Mouse (Mus musculus) frontal cortex, postnatal 25 days (tissue): ENCODE measurements around the gene 3110018I06Rik.

Experiments
- DNase-seq, 2 experiments: peaks; one replicate each; pipeline ENCODE4 v3.0.0; 2022; ENCODE audit warnings: low spot score in 2 of 2

The 3110018I06Rik gene

DNA sequence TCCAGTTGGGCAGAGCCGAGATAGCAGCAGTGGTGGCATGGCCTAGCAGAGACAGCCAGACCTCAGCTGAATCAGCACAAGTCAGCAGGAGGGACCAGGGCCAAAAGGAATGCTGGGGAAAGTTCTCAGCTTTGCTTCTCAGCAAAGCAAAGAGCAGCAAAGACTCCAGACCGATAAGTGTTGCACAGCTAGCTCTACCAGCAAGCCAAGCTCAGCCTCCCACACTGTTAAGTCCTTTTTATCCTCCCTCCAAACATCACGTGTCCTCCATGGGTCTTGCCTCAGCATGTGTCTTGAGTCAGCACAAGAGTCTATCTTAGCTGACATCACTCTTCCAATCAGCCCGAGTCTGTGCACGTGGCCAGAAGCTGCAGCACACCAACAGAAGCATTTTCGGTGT, at the start of gene 3110018I06Rik:
Gene 3110018I06Rik (plus strand): TSS at position 262 of the 400 bp plus-strand sequence.
- DNase-seq: no peak

DNA sequence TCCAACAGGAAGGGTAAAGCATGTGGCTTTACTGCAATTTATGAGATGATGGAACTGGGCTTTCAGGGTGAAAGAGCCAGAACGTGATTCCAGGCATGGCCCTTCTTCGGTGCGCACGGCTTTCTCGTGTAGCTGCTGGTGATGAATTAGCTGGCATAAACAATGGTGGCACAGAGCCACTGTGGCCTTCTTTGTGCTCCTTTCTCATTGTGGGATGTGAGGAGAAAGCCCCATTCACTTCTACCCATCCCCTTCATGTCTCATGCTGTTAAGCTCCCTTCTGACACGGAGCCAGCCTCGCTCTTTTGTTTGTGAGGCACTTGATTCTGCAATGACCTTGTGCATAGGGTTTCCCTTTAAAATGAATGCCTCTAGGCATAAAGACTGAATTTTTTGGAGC, 43.8 kb upstream of the 3110018I06Rik start:
- no peak for DNase-seq

DNA sequence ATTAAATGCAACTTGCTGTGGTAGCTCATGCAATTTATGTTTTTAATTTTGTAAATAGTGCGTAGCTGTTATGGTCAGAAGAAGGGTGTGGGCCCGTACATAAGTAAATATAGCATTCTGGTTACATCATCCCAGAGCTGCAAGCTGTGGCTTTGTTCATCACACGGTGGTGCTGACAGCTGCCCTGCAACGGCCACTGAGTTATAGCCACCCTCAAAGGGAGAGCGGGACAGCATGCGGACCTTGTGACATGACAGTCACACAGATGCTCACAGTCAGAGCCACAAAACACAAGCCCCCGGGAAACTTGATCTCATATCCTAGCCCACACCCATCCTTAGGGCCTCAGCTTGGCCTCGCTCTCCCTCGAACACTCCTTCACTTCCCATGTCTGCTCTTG, 30.6 kb upstream of the 3110018I06Rik start:
- no peak for DNase-seq

DNA sequence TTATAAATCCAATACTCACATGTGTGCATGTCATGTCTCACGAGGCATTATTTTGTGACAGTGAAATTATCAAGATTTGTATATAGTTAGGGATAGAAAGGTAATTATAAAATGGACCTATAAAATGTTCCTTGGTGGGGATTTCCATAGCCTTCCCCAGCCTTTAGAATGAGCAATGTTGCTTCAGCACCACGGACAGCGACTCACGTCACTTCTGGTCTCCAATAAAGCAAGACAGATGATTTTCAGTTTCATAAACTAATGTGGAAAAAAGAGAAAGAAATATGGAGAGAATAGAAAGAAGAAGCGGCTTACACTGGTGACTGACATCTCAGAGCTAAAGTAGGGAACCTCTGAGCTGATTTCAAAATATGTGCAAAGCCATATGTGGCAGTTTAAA, 23.7 kb upstream of the 3110018I06Rik start:
- no peak for DNase-seq

DNA sequence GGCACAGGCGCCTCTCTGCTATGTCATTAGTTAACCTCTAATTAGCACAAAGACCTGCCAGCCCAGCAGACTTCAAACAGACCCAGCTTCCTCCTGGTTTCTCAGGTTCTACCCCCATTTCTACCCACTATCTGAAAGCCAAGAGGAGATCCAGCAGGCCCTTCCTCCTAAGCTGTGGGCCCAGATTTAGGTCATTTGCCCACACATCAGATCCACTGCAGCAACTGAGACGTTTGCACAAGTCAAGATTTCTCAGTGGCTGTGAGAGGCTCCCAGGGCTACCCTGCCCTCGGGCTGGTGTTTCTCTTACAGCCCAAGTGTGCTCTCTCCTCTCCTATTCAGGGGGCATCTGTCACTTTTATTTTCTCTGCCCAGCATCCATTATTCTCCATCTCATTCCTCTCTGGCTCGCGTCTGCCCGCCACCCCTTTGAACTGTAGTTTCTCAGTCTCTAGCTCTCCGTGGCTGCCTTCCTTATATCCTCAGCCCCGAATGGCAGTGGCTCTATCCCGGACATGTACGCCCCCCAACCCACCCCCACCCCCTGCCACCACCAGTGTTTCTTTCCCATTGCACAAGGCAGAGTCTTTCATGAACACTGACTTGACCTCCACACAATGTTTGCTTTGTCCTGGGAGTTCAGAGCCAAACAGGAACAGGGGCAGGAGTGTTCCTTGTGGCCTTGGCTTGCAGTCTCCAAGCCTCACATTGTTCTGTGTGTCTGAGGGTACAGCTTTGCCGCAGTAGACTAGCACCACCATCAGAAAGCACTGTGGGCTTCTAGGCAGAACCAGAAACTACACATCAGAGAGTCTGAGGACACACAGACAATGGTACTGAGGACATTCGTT, 11.8 kb upstream of the 3110018I06Rik start:
- no peak for DNase-seq

DNA sequence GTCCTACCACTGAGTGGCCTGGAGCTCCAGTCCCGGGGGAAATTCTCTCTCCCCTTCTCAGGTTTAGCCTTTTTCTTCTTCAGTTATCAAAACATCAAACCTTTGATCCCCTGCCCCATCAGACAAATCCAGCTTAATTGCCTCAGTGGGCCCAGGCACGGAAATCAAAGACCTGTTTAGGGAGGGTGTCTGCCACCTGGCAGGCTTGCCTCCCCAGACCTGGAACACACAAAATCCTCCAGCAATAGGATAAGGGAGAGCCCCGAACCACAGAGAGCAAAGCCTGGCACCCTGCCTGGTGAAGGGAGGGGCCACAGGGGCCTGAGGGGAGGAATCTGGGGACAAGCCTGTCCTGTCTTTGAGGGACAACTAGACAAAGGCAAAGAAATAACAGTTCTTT, 9.1 kb upstream of the 3110018I06Rik start:
- no peak for DNase-seq

DNA sequence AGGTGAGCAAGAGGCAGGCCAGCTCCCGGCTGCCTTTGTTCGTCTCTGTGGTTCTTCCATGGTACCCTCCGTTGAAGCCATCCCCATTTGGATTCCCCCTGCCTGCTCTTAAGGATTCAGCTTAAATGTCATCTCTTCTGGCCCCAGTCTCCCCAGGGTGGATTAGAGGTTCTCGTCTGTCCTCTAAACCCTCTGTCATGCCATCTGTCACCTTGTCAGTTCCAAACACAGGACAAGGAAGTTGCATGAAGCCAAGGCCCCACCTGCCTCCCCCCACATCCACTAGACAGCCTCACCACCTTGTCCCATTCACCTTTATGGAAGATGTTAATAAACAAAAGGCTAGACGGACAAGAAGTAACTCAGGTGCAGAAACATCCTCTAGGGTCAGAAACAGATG, 5.4 kb upstream of the 3110018I06Rik start:
- no peak for DNase-seq

DNA sequence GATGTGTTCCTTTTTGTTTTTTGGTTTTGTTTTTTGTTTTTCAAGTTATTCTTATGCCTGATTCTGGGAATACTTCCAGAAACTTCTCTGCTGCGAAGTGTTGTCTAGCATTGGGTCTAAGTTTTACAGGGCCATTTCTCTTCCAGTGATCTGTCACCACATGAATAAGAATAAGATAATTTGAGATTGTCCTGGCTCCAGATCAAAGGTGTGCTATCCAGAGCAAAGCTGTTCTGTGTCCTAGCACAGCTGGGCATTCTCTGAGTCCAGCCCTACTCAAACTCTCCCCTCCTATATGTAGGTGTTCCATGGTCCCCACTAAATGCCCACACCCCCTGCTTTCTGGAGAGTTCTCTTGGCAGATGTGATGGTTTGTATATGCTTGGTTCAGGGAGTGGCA, 2.9 kb downstream of the 3110018I06Rik start:
- no peak for DNase-seq

DNA sequence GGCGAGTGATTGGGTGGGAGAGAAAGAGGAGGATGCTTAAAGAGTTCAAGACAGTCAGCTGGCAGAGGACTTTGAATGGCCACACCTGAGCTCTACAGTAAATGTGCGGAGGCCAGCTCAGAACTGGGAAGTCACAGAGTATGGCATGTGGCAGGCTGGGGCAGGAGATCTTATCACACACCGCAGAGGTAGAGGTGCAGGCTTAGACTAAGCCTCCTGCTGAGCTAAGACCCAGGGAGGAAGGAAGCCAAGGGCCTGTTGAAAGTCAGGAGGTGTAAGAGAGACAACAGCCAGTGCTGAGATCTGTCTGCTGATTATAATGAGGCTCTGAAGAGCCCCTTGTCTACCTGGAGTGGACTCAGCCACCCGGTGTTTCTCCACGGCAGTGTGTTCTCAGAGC, 8.5 kb downstream of the 3110018I06Rik start:
- no peak for DNase-seq

DNA sequence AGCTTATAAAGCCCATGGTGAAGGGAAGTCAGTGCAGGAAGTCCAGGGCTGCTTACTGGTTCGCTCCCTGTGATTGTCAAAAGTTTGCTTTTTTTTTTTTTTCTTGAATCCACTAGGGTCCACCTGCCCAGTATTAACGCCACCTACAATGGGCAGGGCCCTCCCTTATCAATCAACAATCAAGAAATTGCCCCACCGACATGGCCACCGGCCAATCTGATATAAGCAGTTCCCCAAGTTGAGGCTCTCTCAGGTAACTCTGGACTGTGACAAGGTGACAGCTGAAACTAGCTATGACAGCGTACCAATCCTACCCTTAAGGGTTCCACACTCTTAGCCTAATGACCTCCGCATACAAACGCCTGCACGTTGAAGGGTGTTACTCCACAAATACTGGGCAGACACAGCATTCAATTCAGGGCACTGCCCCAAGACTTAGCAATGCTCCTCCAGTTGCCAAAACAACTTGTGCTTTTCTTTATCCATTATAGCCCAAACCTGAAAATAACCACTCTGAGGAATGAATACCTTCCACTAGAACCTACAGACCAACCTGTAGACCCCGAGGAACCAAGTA, 21.3 kb downstream of the 3110018I06Rik start:
- no peak for DNase-seq

DNA sequence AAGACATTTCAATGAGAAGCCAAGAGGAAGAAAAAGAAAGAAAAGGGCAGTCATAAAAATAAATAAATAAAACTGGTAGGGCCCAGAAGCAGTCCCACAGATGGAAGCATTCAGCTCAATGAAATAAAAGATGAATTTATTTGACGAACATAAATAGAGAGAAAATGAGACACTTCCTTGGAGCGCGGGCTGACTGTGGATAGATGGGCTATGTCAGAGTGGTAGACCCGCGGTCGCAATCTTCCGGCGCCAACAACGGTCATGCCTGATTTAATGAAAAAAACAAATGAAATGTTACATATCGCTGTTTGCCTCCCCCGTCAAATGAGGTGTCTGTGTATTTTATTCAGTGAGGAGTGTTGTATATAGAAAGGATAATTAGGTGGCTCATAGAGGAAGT, 22.7 kb downstream of the 3110018I06Rik start:
- no peak for DNase-seq

DNA sequence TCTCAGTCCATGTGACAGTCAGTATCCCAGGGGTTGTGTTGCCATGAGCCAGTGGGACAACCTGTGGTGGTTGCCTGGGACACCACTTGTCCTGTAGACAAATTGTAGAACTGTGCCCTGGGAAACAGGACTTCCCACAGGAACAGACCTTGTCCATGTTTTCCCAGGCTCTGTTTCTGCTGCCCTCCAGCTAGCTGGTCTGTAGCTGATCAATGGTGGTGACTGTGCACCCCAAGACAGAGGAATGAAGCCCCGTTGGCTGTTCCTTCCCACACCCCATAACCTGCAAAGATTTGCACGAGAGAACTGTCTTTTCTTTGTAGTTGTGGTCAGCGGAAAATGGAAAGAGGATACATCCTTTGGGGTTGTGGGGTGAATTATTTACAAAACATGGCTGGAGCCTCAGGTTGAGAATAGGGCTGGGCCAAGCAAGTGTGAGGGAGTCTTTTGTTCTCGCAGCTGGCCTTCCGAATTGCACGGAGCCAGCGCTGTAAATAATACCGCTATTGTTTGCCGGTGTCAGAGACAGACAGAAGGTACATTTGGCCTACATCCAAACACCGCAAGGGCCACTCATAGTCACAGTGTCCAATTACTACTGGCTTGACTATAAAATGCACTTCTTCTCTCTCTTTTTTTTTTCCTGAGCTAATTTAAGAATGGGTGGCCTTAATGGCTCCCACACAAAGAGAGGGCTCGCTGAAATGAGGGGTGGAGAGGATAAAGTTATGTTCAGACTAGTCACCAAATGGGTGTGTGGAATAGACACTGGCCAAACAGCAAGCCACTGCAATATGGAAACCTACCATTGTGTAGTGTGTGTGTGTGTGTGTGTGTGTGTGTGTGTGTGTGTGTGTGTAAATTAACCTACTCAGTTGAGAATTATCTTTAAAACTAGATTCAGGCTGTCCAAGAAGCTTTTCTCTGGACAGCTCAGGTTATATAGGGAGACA, 28.1 kb downstream of the 3110018I06Rik start:
- no peak for DNase-seq

DNA sequence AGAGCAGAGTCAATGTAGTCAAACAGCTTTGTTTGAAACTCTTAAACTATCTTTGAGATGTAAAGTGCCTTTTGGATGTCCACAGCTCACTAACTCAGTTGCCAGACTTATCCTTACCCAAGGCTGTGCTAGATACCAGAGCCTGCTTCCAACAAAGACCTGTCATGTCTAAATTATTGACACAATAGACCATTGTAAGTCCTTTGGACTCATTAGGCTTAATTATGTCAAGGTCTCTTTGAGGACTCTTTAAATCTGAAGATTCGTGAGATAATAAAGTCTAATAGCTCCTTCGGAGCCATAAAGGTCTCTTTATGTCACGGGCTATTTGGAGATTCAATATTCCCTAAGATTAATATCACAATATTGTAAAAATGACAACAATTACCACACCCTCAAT, 32.5 kb downstream of the 3110018I06Rik start:
- no peak for DNase-seq

DNA sequence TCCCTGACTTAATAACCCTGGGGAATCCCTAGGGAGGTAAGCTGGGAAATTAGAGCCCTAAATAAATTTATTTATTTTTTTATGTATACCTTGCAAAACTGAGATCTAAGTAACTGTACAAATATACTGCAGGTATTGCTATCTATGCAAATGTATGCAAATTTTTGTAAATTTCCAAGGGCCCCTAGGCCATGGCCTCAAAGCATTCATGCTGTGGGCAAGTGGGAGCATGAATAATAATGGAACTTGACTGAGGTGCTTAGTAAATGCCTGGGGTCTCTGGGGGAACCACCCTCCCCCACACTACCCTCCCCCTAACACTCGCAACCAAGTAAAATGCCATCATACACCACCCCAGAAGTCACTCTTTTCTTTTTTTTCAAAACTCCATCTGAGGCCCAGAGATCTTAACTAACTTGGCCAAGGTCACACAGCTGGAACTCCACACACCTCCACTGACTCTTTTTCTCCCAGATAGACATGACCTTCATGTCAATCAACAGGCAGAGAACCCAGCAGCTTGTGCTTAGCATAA, 40.0 kb downstream of the 3110018I06Rik start:
- DNase-seq: no peak

DNA sequence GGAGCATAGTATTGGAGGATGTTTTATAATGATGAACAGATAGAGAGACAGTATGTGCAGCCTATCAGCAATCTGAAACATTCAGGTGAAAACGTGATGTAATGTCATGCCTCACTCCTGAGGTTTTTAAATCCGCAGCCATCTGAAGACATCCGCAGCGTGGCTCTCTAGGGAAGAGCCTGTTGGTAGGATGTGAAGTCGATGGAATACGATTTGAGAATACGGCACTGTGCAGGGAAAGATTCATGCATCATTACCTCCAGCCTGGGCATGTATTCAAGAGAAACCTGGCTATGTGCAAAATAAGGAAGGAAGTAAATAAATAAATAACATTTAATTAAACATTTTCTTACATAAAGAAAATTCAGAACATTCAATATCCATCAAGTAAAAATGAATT, 44.4 kb downstream of the 3110018I06Rik start:
- DNase-seq: no peak
